Mouse (Mus musculus): Measurements from ENCODE around the gene Pim3. TPM values are rescaled to one million over a fixed set of nuclear protein-coding genes. Genes with fewer than 3 reads are reported as not detected.

Pim3 gene
- total and polyA plus RNA-seq, 2 experiments from 2014 or later = 72.5 to 95.4 TPM

- no peak for TF ChIP-seq CTCF (IDR thresholded peaks at IDR 0.05)
- Histone ChIP-seq H3K4me1 (ENCODE audit: insufficient read depth, low read length) (no peaks in the 10 kb centered on the region), H3K27ac (ENCODE audit: low read depth, low read length) (no peak overlapping the region), H3K27me3 (ENCODE audit: insufficient read depth, low read length) (no peaks in the 10 kb centered on the region; the same call in 1 of the 2 replicates), H3K9ac (replicated peaks; ENCODE audit: low read length, poor library complexity, severe bottlenecking) (no peak overlapping the region), H3K4me3 (ENCODE audit: low read depth, low read length) (no peak overlapping the region), H3K9me3 (ENCODE audit: low read length) (no peaks in the 10 kb centered on the region), H3K4me2 (ENCODE audit: low read depth, low read length, poor library complexity, severe bottlenecking) (no peak overlapping the region), H3K36me3 (ENCODE audit: insufficient read depth, low read length) (no peaks in the 10 kb centered on the region)
- ATAC-seq (ENCODE audit: low FRiP score) (no peak), DNase-seq (ENCODE audit: low spot score) (no peak)
- 29% methylated on average over 10 of the region's 10 CpGs for WGBS
Observed at GRCm38 (mm10) chr15:88875625-88876081, 13.7 kb downstream of the Pim3 start.

GRCm38 (mm10) chr15:88876155-88877020 is 14.4 kb downstream of the Pim3 start:
- no peaks in the 10 kb centered on the region; the same call in 1 of the 2 replicates for H3K27me3 ChIP-seq (ENCODE audit: insufficient read depth, low read length)
- no peak overlapping the region for H3K4me2 ChIP-seq (ENCODE audit: low read depth, low read length, poor library complexity, severe bottlenecking)
- ATAC-seq (ENCODE audit: low FRiP score) (no peak), DNase-seq (ENCODE audit: low spot score) (peak; percentile 62)
- no peak overlapping the region for H3K4me3 ChIP-seq (ENCODE audit: low read depth, low read length)
- H3K27ac ChIP-seq (ENCODE audit: low read depth, low read length) = no peak overlapping the region
- H3K4me1 ChIP-seq (ENCODE audit: insufficient read depth, low read length) = no peaks in the 10 kb centered on the region
- H3K9me3 ChIP-seq (ENCODE audit: low read length) = no peaks in the 10 kb centered on the region
- no peak overlapping the region for H3K9ac ChIP-seq (replicated peaks; ENCODE audit: low read length, poor library complexity, severe bottlenecking)
- H3K36me3 ChIP-seq (ENCODE audit: insufficient read depth, low read length) = no peaks in the 10 kb centered on the region
- peak; percentile 81 for TF ChIP-seq CTCF (IDR thresholded peaks at IDR 0.05)
- WGBS = 10% methylated on average over 28 of the region's 28 CpGs

GRCm38 (mm10) chr15:88877021-88877400 is 15.0 kb downstream of the Pim3 start:
- WGBS = 87% methylated on average over 10 of the region's 10 CpGs
- H3K36me3 ChIP-seq (ENCODE audit: insufficient read depth, low read length) = no peaks in the 10 kb centered on the region
- no peak overlapping the region for H3K4me3 ChIP-seq (ENCODE audit: low read depth, low read length)
- H3K4me1 ChIP-seq (ENCODE audit: insufficient read depth, low read length) = no peaks in the 10 kb centered on the region
- H3K9ac ChIP-seq (replicated peaks; ENCODE audit: low read length, poor library complexity, severe bottlenecking) = no peak overlapping the region
- H3K27ac ChIP-seq (ENCODE audit: low read depth, low read length) = no peak overlapping the region
- TF ChIP-seq CTCF (IDR thresholded peaks at IDR 0.05) = no peak
- DNase-seq (ENCODE audit: low spot score) (no peak), ATAC-seq (ENCODE audit: low FRiP score) (no peak)
- H3K27me3 ChIP-seq (ENCODE audit: insufficient read depth, low read length) = no peaks in the 10 kb centered on the region; the same call in 1 of the 2 replicates
- no peak overlapping the region for H3K4me2 ChIP-seq (ENCODE audit: low read depth, low read length, poor library complexity, severe bottlenecking)
- H3K9me3 ChIP-seq (ENCODE audit: low read length) = no peaks in the 10 kb centered on the region

GRCm38 (mm10) chr15:88881253-88882044 is 19.5 kb downstream of the Pim3 start:
- TF ChIP-seq CTCF (IDR thresholded peaks at IDR 0.05) = no peak
- H3K9me3 ChIP-seq (ENCODE audit: low read length) = no peaks in the 10 kb centered on the region
- DNase-seq (ENCODE audit: low spot score) (no peak), ATAC-seq (ENCODE audit: low FRiP score) (no peak)
- no peak overlapping the region for H3K27ac ChIP-seq (ENCODE audit: low read depth, low read length)
- no peak overlapping the region for H3K4me3 ChIP-seq (ENCODE audit: low read depth, low read length)
- H3K36me3 ChIP-seq (ENCODE audit: insufficient read depth, low read length) = no peaks in the 10 kb centered on the region
- no peaks in the 10 kb centered on the region for H3K4me1 ChIP-seq (ENCODE audit: insufficient read depth, low read length)
- WGBS = 67% methylated on average over 21 of the region's 22 CpGs
- H3K9ac ChIP-seq (replicated peaks; ENCODE audit: low read length, poor library complexity, severe bottlenecking) = no peak overlapping the region
- no peaks in the 10 kb centered on the region for H3K27me3 ChIP-seq (ENCODE audit: insufficient read depth, low read length)
- H3K4me2 ChIP-seq (ENCODE audit: low read depth, low read length, poor library complexity, severe bottlenecking) = no peak overlapping the region

GRCm38 (mm10) chr15:88882851-88883250 is 20.9 kb downstream of the Pim3 start:
- ATAC-seq (ENCODE audit: low FRiP score) (no peak), DNase-seq (ENCODE audit: low spot score) (no peak)
- Histone ChIP-seq H3K9ac (replicated peaks; ENCODE audit: low read length, poor library complexity, severe bottlenecking) (no peak overlapping the region), H3K4me1 (ENCODE audit: insufficient read depth, low read length) (no peaks in the 10 kb centered on the region), H3K4me2 (ENCODE audit: low read depth, low read length, poor library complexity, severe bottlenecking) (no peak overlapping the region), H3K27me3 (ENCODE audit: insufficient read depth, low read length) (no peaks in the 10 kb centered on the region), H3K4me3 (ENCODE audit: low read depth, low read length) (no peak overlapping the region), H3K36me3 (ENCODE audit: insufficient read depth, low read length) (no peaks in the 10 kb centered on the region), H3K27ac (ENCODE audit: low read depth, low read length) (no peak overlapping the region), H3K9me3 (ENCODE audit: low read length) (no peaks in the 10 kb centered on the region)
- TF ChIP-seq CTCF (IDR thresholded peaks at IDR 0.05) = no peak
- 70% methylated on average over 4 of the region's 4 CpGs for whole genome bisulfite sequencing

- H3K4me2 ChIP-seq (ENCODE audit: low read depth, low read length, poor library complexity, severe bottlenecking) = no peak overlapping the region
- H3K4me1 ChIP-seq (ENCODE audit: insufficient read depth, low read length) = no peaks in the 10 kb centered on the region
- no peaks in the 10 kb centered on the region for H3K9me3 ChIP-seq (ENCODE audit: low read length)
- ATAC-seq (ENCODE audit: low FRiP score) (no peak), DNase-seq (ENCODE audit: low spot score) (no peak)
- no peak overlapping the region for H3K27ac ChIP-seq (ENCODE audit: low read depth, low read length)
- H3K4me3 ChIP-seq (ENCODE audit: low read depth, low read length) = no peak overlapping the region
- H3K9ac ChIP-seq (replicated peaks; ENCODE audit: low read length, poor library complexity, severe bottlenecking) = no peak overlapping the region
- no peak for TF ChIP-seq CTCF (IDR thresholded peaks at IDR 0.05)
- no peaks in the 10 kb centered on the region for H3K27me3 ChIP-seq (ENCODE audit: insufficient read depth, low read length)
- 80% methylated on average over 9 of the region's 9 CpGs for WGBS
- no peaks in the 10 kb centered on the region for H3K36me3 ChIP-seq (ENCODE audit: insufficient read depth, low read length)
Observed at GRCm38 (mm10) chr15:88883342-88883741, 21.4 kb downstream of the Pim3 start.

All from midbrain, postnatal 0 days (tissue).